Mouse (Mus musculus) layer of hippocampus, adult 2 months (tissue): ENCODE results near the gene Lrrc10b. TPM values are rescaled to one million over a fixed set of nuclear protein-coding genes. Genes with fewer than 3 reads are reported as not detected.

Source experiments
- DNase-seq, 2 experiments: peaks; one replicate each; pipeline ENCODE4 v3.0.0; 2022; ENCODE audit warnings: low spot score in 2 of 2
- H3K27ac ChIP-seq: fragments of 200-600 bp; 2 replicates; pipeline ENCODE4 v1.8.1; 2022
- H3K4me3 ChIP-seq: fragments of 200-600 bp; 2 replicates; pipeline ENCODE4 v1.8.1; 2022; ENCODE audit warnings: mild to moderate bottlenecking
- CTCF ChIP-seq: fragments of 200-600 bp; conservative IDR thresholded peaks from 2 replicates; pipeline ENCODE4 v1.8.1; 2022; ENCODE audit warnings: antibody characterized with exemption, mild to moderate bottlenecking, moderate library complexity
- total RNA-seq, 2 experiments: library from RNA; stranded (reverse); gene quantifications; 2 replicates each; pipeline ENCODE4 v1.2.3; 2021

Lrrc10b gene
- total RNA-seq, 2 experiments from 2014 or later: 83.9 to 84.6 TPM

DNA sequence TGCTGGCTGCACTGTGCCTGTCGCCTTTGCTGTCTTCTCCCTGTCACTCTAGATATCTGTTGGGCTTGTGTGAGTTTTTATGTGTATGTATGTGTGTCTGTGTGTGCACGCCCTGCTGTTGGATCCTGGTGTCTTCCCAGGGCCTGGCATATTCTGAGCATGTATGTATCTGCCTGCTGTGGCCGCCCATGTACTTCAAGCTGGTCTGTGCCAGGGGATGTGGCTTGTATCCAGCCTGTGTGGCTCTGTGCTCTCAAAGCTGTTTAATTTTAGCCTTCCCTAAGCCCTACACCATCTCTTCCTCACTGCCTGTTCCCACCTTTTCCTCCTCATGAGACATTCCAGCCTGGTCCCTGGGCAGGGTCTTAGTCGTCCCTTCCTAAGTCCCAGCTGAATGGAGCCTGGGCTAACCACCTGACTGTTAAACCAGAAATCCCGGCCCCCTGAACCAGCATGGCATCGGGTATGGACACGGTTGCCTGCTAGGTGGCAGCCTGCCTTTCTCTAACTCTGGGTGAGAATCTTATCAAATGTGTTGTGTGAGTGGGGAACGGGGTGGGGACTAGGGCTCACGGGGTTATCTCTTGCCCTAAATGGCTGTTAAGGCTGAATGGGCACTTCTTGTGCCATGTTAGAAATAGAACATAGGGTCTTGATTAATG lies 23.3 kb downstream of the Lrrc10b start:
- TF ChIP-seq CTCF: no peak

DNA sequence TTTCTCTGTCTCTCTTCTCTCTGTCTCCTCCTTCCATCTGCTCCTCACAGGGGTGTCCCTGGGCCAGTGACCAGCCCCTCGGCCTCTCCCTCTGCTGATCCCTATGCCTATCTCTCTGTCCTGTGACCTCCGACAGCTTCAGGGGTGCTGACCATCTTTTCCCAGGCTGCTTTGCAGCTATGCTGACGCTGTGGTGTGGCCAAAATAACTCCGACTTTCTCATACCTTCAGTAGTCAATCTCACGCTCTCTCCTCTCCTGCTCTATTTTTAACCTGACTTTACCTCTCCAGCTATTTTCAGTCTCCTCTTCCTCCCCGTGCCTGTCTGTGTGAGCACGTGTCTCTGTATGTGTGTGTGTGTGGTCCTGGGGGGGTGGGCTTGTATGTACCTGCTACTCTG lies 24.0 kb downstream of the Lrrc10b start:
- TF ChIP-seq CTCF: no peak
- no peak for DNase-seq
- H3K27ac ChIP-seq: peak overlapping the region; percentile 80
- H3K4me3 ChIP-seq: no peak overlapping the region

More for the DNA sequence above, 23.3 kb downstream of the Lrrc10b start:
- peak overlapping the region; percentile 80 for H3K27ac ChIP-seq
- H3K4me3 ChIP-seq: no peak overlapping the region
- peak; percentile 49 to 67 for DNase-seq

DNA sequence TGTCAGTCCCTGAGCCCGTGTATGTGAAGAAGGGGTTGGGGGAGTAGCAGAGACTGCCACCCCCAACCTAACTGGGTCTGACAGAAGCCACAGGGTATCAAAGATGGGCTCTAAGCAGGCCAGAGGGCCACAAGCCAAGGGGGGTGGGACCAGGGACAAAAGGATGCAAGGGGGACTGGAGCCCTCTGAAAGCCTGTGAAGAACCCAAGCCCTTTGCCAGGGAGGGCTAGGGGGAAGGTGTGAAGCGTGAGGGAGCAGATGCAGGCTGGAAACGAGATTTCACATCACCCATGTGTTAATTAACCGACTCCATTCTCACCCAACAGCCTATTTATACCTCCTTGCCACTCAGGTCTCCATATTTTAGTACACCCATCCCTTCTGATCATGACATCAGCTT lies 25.4 kb downstream of the Lrrc10b start:
- no peak overlapping the region for H3K4me3 ChIP-seq
- H3K27ac ChIP-seq: peak overlapping the region; percentile 80
- no peak for DNase-seq
- no peak for TF ChIP-seq CTCF

DNA sequence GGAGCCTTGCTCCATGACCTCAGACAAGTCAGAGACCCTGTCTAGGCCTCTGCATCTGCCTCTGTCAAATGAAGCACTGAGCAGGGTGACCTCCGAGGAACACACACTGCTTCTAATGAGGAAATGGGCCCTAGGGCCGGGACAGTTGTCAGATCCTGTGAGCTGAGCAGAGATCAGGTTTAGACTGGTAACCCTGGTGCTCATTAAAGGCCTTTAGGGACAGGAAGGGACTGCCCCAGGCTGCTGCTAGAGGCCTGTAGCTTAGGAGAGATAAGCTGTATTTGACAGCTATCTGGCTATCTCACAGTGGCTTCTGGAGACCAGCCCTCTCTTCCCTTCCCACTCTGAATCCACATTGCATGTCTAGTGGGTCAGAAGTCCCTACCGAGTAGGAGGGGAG lies 25.9 kb downstream of the Lrrc10b start:
- no peak for TF ChIP-seq CTCF
- peak overlapping the region; percentile 80 for H3K27ac ChIP-seq
- no peak for DNase-seq
- H3K4me3 ChIP-seq: no peak overlapping the region

DNA sequence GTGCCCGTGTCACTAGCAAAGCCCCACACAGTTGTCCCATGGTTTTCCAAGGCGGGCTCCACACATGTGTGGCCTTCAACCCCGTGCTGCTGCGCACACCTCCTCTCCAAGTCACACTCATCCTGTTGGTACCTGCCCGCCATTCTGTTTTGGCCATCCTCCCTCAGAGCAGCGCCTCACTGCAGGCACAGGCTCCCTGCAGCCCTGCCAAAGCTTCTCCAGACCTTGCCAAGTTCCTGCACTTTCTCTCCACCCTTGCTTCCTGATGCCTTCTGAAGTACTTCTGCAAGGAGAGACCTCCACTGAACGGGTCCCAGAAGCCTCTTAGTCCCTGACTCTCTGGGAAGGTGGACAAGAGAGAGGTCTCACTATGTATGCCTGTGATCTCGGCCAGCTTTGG lies 27.9 kb downstream of the Lrrc10b start:
- 0 out of 2 replicates have a peak overlapping the region, but pooled peaks have one; percentile 7 for H3K27ac ChIP-seq
- no peak for TF ChIP-seq CTCF
- no peak for DNase-seq
- H3K4me3 ChIP-seq: no peak overlapping the region

DNA sequence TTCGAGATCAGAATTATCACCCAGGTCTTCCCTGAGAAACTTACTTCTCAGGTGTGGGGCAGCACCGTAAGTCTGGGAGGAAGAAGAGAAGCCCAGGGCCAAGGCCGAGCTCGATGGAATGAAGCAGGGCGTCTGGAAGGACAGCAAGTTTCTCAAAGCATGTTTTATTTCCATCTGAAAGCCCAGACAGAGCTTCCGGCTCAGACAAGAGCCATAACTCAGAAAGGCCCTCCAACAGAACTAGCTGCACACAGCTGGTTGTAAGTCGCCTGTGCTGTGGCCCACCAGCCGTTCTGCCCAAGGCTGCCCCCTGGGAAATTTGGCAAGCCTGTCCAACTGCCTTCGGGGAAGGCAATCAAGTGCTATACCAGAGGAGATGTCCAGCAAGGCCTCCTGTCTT lies 29.8 kb downstream of the Lrrc10b start:
- H3K27ac ChIP-seq: no peak overlapping the region
- H3K4me3 ChIP-seq: no peak overlapping the region
- DNase-seq: no peak
- TF ChIP-seq CTCF: no peak

DNA sequence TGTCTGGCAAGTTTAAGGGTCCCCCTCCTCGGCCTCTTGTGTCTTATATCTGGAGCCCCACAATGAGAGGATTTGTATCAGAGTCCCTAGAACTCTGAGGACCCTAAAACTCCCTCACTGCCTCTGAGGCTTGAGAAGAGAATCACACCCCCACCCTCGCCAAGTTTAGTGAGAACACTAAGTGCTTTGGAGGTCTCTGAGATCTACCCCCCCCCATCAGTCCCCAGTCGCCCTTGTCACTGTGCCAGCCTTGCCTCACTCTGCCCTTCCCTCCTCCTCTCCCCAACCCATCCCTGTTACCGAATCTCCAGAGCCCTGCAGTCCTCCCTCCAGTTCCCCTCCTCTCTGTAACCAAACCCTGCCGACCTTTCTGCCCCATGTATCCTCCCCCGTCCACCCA lies 30.5 kb downstream of the Lrrc10b start:
- no peak for TF ChIP-seq CTCF
- Histone ChIP-seq H3K4me3 (no peak overlapping the region), H3K27ac (no peak overlapping the region)
- DNase-seq: no peak

DNA sequence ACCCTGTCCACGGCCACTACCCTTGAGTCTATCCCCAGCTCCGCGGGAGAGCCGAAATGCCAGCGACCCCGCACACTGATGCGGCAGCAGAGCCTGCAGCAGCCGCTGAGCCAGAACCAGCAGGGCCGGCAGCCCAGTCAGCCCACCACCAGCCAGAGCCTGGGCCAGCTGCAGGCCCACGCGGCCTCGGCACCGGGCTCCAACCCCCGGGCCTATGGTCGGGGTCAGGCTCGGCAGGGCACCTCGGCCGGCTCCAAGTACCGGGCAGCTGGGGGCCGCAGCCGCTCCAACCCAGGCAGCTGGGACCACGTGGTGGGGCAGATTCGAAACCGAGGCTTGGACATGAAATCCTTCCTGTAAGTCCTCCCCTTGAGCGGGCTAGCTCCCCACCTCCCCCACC lies 31.0 kb downstream of the Lrrc10b start:
- H3K27ac ChIP-seq: peak overlapping the region; percentile 32; the same call in 1 of the 2 replicates
- no peak overlapping the region for H3K4me3 ChIP-seq
- no peak for TF ChIP-seq CTCF
- no peak for DNase-seq

DNA sequence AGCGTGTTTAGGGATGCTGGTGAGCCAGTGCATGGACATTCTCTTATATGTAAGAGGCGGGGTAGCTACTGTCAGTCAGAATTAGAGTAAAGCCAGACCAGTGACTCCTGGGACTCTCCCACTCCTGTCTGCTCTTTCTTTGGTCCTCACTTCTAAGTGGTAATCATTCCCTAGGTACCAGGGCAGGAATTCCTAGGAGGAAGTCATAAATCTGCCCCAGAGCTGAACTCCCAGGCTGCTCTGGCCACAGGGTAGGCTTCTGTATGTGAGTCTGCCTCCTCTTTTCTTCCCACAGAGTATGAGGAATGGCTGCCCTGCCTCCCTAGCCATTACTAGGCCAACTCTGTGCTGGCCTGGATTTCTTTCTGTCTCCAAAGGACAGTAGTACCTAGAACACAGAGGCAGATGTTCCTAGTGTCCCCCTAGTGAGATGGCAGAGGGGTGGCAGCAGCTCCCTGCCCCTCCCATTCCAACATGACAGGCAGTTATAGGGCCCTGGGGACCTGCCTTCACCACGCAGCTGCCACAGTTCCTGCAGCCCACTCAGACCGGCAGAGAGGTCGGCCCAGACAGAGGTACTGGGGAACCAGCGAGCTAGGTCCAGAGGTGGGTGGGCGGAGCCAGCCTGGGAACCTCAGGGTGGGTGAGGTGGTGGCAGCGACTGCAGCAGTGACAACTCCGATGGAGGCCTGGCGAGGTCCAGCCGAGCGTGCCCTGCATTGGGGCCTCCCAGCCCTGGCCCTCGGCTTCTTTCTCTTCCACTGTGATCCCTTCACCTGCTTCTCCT lies 31.6 kb downstream of the Lrrc10b start:
- DNase-seq: no peak
- Histone ChIP-seq H3K27ac (peak overlapping the region; percentile 32; the same call in 1 of the 2 replicates), H3K4me3 (no peak overlapping the region)
- TF ChIP-seq CTCF: no peak

DNA sequence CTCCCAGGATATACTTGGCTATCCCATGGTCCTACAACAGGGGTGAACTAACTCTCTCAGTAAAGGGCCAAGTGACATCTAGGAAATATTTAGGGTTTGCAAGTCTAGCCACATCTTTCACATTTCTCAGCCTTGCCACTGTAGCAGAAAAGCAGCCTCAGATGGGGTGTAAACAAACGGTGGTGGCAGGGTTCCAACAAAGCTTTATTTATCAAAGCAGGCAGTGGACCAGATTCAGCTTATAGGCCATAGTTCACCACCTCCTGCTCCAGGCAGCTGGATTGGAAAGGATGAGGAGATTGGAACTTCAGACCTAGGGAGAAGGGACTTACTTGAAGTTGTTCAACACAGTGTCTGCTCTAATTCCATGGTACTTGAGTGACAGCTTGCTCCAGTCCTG lies 32.5 kb downstream of the Lrrc10b start:
- Histone ChIP-seq H3K27ac (no peak overlapping the region), H3K4me3 (no peak overlapping the region)

DNA sequence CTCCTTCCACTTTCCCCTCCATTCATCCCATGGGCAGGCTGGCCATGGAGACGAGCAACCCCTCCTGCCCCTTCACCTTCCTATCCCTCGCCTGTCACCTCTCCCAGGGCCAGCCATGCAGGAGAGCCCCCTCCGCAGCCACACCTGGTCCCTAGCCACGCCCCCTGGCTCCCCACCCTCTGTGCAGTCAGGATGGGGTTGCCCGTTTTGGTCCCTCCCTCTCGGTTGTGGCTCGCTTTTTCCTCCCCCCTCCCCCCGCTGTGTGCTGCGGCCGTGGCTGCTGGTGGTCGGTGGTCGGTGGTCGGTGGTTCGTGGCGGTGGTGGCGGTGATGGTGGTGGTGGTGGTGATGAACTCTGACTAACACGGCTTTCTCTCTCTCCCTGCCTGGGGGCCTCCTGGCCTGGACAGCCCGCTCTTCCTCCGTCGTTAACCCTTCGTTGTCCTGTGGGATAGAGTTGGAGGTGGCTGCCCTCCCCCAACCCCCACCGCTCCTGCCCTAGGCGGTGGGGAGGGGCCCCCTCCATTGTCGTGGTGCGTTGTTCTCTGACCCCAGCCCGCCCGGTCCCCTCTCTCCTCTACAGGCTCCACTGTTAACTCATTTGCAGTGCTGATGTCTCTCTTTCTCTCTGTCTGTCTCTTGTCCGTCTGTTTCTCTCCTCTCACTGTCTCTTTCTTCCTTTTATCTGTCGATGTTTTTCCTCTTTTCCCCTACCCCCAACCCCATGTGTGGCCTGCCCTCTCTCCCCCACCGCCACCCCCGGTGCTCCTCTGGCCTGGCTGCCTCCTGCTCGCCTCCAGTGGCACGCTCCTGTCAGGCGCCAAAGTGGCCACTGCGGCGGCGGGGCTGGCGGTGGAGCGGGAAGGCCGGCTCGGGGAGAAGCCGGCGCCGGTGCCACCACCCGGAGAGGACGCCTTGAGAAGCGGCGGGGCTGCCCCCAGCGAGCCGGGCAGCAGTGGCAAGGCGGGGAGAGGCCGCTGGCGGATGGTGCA lies 35.0 kb downstream of the Lrrc10b start:
- H3K4me3 ChIP-seq: no peak overlapping the region
- no peak for DNase-seq
- H3K27ac ChIP-seq: no peak overlapping the region
- no peak for TF ChIP-seq CTCF

More for the DNA sequence above, 32.5 kb downstream of the Lrrc10b start:
- no peak for DNase-seq
- no peak for TF ChIP-seq CTCF

DNA sequence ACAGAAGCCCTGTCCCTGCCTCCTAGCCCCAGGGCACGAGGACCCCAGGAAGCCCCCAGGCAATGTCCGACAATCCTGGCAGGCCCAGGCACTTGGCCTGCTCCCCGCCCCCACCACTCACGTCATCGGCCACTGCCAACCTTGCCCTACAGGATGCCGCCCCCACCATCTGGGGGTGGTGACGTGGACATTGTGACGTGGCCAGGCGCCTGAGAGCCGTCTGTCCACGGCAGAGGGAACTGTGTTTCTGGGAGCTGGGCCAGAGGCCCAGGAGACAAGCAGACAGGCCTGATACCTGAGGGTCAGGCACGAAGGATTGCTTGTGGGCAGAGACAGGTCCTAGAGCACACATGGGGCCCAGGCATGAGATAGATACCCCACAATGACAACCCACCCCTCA lies 39.8 kb downstream of the Lrrc10b start:
- Histone ChIP-seq H3K4me3 (no peak overlapping the region), H3K27ac (peak overlapping the region; percentile 68)
- no peak for TF ChIP-seq CTCF
- no peak for DNase-seq

DNA sequence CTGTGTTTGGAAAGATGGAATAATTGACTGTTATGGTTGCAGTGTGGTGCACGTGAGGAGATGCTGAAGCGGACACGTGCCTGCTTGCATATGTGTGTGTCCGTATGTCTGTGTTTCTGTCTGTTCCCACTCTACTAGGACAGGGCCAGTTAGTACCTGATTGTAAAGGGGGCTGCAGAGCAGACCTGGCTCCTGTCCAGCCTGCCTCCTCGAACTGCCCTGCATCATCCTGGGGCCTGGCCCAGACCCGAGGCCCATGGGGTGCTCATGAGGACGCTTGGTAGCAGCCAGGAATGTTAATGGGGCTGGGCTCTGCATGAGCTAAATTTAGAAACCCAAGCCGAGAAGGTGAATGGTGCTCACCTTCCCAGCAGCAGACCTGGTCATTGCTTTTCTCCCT lies 40.4 kb downstream of the Lrrc10b start:
- TF ChIP-seq CTCF: no peak
- no peak for DNase-seq
- Histone ChIP-seq H3K4me3 (no peak overlapping the region), H3K27ac (peak overlapping the region; percentile 68)
